Mouse (Mus musculus): ENCODE results near the gene Btrc. TPM values are rescaled to one million over a fixed set of nuclear protein-coding genes. Genes with fewer than 3 reads are reported as not detected.

Gene Btrc
- polyA plus RNA-seq, 1 experiment from 2014 or later = 50.3 TPM

DNA sequence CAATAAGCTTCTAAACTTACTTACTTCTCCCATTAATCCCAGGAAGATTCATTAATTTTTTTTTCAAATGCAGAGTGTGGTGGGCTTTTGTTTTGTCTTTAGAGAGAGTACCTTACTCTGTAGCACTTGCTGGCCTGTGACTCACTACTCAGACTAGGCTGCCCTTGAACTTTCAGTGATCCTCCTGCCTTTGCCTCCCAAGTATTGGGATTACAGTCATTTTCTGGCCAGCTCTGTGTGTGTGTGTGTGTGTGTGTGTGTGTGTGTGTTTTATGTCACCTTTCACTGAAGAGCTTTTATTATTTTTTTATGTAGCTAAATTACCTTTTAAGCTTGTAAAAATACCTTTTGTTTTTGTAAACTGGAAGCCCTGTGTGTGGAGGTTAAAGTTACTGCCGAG is 84.4 kb downstream of the Btrc start:
- Histone ChIP-seq H3K4me1 (ENCODE audit: control insufficient read depth, low read depth, low read length) (peaks cover 26% of the 10 kb centered on the region), H3K27ac (ENCODE audit: low read length) (peak overlapping the region; percentile 43), H3K27me3 (ENCODE audit: control insufficient read depth, insufficient read depth, low read depth, low read length) (no peaks in the 10 kb centered on the region), H3K9ac (ENCODE audit: low read depth, low read length) (peak overlapping the region; percentile 69), H3K4me3 (ENCODE audit: low read depth, low read length) (peak overlapping the region; percentile 68), H3K36me3 (ENCODE audit: control insufficient read depth, insufficient read depth) (peaks cover 7% of the 10 kb centered on the region), H3K9me3 (replicated peaks; ENCODE audit: control insufficient read depth, low read length) (no peaks in the 10 kb centered on the region), H3K4me2 (ENCODE audit: low read depth, low read length) (peak overlapping the region; percentile 61)
- 91% methylated on average over 1 of the region's 1 CpGs for WGBS (ENCODE audit: insufficient replicate concordance)
- no peak for ATAC-seq (ENCODE audit: low read depth)

DNA sequence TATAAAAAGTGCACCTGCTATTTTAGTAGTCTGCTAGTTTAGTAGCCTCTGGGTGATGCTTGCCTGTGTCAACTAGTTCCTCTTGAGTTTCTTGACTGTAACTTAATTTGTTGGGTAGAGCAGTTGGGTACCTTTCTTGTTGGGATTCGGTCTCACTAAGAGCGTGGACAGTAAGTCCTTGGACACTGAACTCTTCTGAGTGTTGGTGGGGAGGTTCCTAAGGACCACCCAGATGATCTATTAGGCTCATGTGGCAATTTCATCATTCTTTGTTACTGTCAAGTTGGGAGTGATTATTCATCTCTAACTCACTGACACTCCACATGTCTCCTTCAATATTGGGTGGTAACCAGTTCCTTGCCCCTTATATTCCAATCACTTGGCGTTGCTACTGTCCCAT is 90.9 kb downstream of the Btrc start:
- no peak overlapping the region for H3K9ac ChIP-seq (ENCODE audit: low read depth, low read length)
- no peak for ATAC-seq (ENCODE audit: low read depth)
- no peak overlapping the region for H3K27ac ChIP-seq (ENCODE audit: low read length)
- H3K27me3 ChIP-seq (ENCODE audit: control insufficient read depth, insufficient read depth, low read depth, low read length) = no peaks in the 10 kb centered on the region
- WGBS (ENCODE audit: insufficient replicate concordance) = 95% methylated on average over 3 of the region's 3 CpGs
- H3K4me2 ChIP-seq (ENCODE audit: low read depth, low read length) = no peak overlapping the region
- peaks cover 25% of the 10 kb centered on the region for H3K36me3 ChIP-seq (ENCODE audit: control insufficient read depth, insufficient read depth)
- H3K9me3 ChIP-seq (replicated peaks; ENCODE audit: control insufficient read depth, low read length) = no peaks in the 10 kb centered on the region
- H3K4me1 ChIP-seq (ENCODE audit: control insufficient read depth, low read depth, low read length) = peaks cover 3% of the 10 kb centered on the region
- no peak overlapping the region for H3K4me3 ChIP-seq (ENCODE audit: low read depth, low read length)

DNA sequence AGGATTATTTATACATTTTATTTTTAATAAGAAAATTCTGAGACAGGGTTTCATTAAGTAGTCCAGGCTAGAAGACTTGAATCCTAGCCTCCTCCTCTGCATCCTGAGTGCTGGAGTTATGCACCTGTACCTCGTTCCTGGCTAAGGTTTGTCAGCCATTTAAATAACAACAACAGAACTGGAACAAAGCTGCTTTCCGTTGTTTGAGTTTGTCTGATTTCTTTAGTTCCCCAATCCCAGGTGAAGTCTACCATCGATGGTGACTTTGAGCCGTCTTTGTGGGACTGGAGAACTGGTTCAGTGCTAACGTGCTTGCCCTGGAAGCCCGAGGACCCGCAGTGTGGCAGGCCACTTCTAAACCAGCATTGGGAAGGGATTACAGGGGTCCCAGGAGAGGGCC is 93.4 kb downstream of the Btrc start:
- H3K4me1 ChIP-seq (ENCODE audit: control insufficient read depth, low read depth, low read length) = no peaks in the 10 kb centered on the region
- peaks cover 31% of the 10 kb centered on the region for H3K36me3 ChIP-seq (ENCODE audit: control insufficient read depth, insufficient read depth)
- no peak overlapping the region for H3K4me2 ChIP-seq (ENCODE audit: low read depth, low read length)
- no peak overlapping the region for H3K4me3 ChIP-seq (ENCODE audit: low read depth, low read length)
- no peak for ATAC-seq (ENCODE audit: low read depth)
- 92% methylated on average over 7 of the region's 7 CpGs for WGBS (ENCODE audit: insufficient replicate concordance)
- H3K27ac ChIP-seq (ENCODE audit: low read length) = no peak overlapping the region
- H3K27me3 ChIP-seq (ENCODE audit: control insufficient read depth, insufficient read depth, low read depth, low read length) = no peaks in the 10 kb centered on the region
- H3K9ac ChIP-seq (ENCODE audit: low read depth, low read length) = no peak overlapping the region
- no peaks in the 10 kb centered on the region for H3K9me3 ChIP-seq (replicated peaks; ENCODE audit: control insufficient read depth, low read length)

DNA sequence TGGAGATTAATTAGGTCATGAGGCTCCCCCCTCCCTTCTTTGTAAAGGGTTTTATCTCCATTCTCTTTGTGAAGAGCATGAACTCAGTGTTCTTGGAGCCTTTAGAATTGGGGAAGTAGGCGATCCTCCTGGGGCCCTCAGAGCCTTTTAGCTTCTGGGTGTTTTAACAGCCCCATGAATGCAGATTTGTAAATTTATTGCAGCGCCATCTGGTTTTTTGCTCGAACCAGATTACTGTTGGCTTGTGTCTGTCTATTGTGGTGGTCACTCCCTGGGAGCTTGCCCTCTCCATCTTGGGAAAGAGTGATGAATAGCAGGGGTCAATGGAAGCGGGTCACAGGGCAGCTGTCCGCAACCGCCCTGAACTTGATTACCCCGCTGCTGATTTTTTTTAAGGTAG is 95.2 kb downstream of the Btrc start:
- 68% methylated on average over 7 of the region's 7 CpGs for WGBS (ENCODE audit: insufficient replicate concordance)
- no peak overlapping the region for H3K4me3 ChIP-seq (ENCODE audit: low read depth, low read length)
- peaks cover 23% of the 10 kb centered on the region for H3K36me3 ChIP-seq (ENCODE audit: control insufficient read depth, insufficient read depth)
- H3K9ac ChIP-seq (ENCODE audit: low read depth, low read length) = no peak overlapping the region
- H3K9me3 ChIP-seq (replicated peaks; ENCODE audit: control insufficient read depth, low read length) = no peaks in the 10 kb centered on the region
- H3K27ac ChIP-seq (ENCODE audit: low read length) = no peak overlapping the region
- no peaks in the 10 kb centered on the region for H3K4me1 ChIP-seq (ENCODE audit: control insufficient read depth, low read depth, low read length)
- no peak overlapping the region for H3K4me2 ChIP-seq (ENCODE audit: low read depth, low read length)
- no peaks in the 10 kb centered on the region for H3K27me3 ChIP-seq (ENCODE audit: control insufficient read depth, insufficient read depth, low read depth, low read length)
- ATAC-seq (ENCODE audit: low read depth) = no peak

GRCm38 (mm10) chr19:45459931-45460665 is 96.6 kb downstream of the Btrc start:
- no peak overlapping the region for H3K9ac ChIP-seq (ENCODE audit: low read depth, low read length)
- 78% methylated on average over 9 of the region's 9 CpGs for WGBS (ENCODE audit: insufficient replicate concordance)
- H3K4me3 ChIP-seq (ENCODE audit: low read depth, low read length) = no peak overlapping the region
- no peaks in the 10 kb centered on the region for H3K9me3 ChIP-seq (replicated peaks; ENCODE audit: control insufficient read depth, low read length)
- H3K36me3 ChIP-seq (ENCODE audit: control insufficient read depth, insufficient read depth) = peaks cover 16% of the 10 kb centered on the region
- H3K27me3 ChIP-seq (ENCODE audit: control insufficient read depth, insufficient read depth, low read depth, low read length) = no peaks in the 10 kb centered on the region
- H3K4me1 ChIP-seq (ENCODE audit: control insufficient read depth, low read depth, low read length) = no peaks in the 10 kb centered on the region
- H3K4me2 ChIP-seq (ENCODE audit: low read depth, low read length) = no peak overlapping the region
- H3K27ac ChIP-seq (ENCODE audit: low read length) = no peak overlapping the region
- ATAC-seq (ENCODE audit: low read depth) = no peak

GRCm38 (mm10) chr19:45460749-45461736 is 97.5 kb downstream of the Btrc start:
- ATAC-seq (ENCODE audit: low read depth) = no peak
- H3K4me1 ChIP-seq (ENCODE audit: control insufficient read depth, low read depth, low read length) = no peaks in the 10 kb centered on the region
- H3K27me3 ChIP-seq (ENCODE audit: control insufficient read depth, insufficient read depth, low read depth, low read length) = no peaks in the 10 kb centered on the region
- H3K27ac ChIP-seq (ENCODE audit: low read length) = no peak overlapping the region
- H3K36me3 ChIP-seq (ENCODE audit: control insufficient read depth, insufficient read depth) = peaks cover 17% of the 10 kb centered on the region
- no peak overlapping the region for H3K4me3 ChIP-seq (ENCODE audit: low read depth, low read length)
- H3K4me2 ChIP-seq (ENCODE audit: low read depth, low read length) = no peak overlapping the region
- no peak overlapping the region for H3K9ac ChIP-seq (ENCODE audit: low read depth, low read length)
- no peaks in the 10 kb centered on the region for H3K9me3 ChIP-seq (replicated peaks; ENCODE audit: control insufficient read depth, low read length)
- WGBS (ENCODE audit: insufficient replicate concordance) = 75% methylated on average over 10 of the region's 10 CpGs

- peaks cover 20% of the 10 kb centered on the region for H3K36me3 ChIP-seq (ENCODE audit: control insufficient read depth, insufficient read depth)
- no peak overlapping the region for H3K4me3 ChIP-seq (ENCODE audit: low read depth, low read length)
- ATAC-seq (ENCODE audit: low read depth) = no peak
- H3K27ac ChIP-seq (ENCODE audit: low read length) = no peak overlapping the region
- no peak overlapping the region for H3K4me2 ChIP-seq (ENCODE audit: low read depth, low read length)
- 97% methylated on average over 5 of the region's 5 CpGs for whole genome bisulfite sequencing (ENCODE audit: insufficient replicate concordance)
- no peak overlapping the region for H3K9ac ChIP-seq (ENCODE audit: low read depth, low read length)
- H3K9me3 ChIP-seq (replicated peaks; ENCODE audit: control insufficient read depth, low read length) = no peaks in the 10 kb centered on the region
- no peaks in the 10 kb centered on the region for H3K27me3 ChIP-seq (ENCODE audit: control insufficient read depth, insufficient read depth, low read depth, low read length)
- no peaks in the 10 kb centered on the region for H3K4me1 ChIP-seq (ENCODE audit: control insufficient read depth, low read depth, low read length)
These were observed 106.2 kb downstream of the Btrc start for GRCm38 (mm10) chr19:45469760-45470159.

GRCm38 (mm10) chr19:45472691-45473520 is 109.4 kb downstream of the Btrc start:
- no peaks in the 10 kb centered on the region for H3K27me3 ChIP-seq (ENCODE audit: control insufficient read depth, insufficient read depth, low read depth, low read length)
- no peaks in the 10 kb centered on the region for H3K9me3 ChIP-seq (replicated peaks; ENCODE audit: control insufficient read depth, low read length)
- no peak overlapping the region for H3K9ac ChIP-seq (ENCODE audit: low read depth, low read length)
- no peaks in the 10 kb centered on the region for H3K4me1 ChIP-seq (ENCODE audit: control insufficient read depth, low read depth, low read length)
- 70% methylated on average over 11 of the region's 11 CpGs for WGBS (ENCODE audit: insufficient replicate concordance)
- no peak overlapping the region for H3K4me2 ChIP-seq (ENCODE audit: low read depth, low read length)
- H3K27ac ChIP-seq (ENCODE audit: low read length) = 0 out of 2 replicates have a peak overlapping the region, but pooled peaks have one; percentile 14
- no peak for ATAC-seq (ENCODE audit: low read depth)
- H3K4me3 ChIP-seq (ENCODE audit: low read depth, low read length) = no peak overlapping the region
- H3K36me3 ChIP-seq (ENCODE audit: control insufficient read depth, insufficient read depth) = peaks cover 18% of the 10 kb centered on the region

Data from liver, embryonic 16.5 days (tissue).